ENCODE assay signal across 8 mouse cellular contexts in the genomic region with DNA sequence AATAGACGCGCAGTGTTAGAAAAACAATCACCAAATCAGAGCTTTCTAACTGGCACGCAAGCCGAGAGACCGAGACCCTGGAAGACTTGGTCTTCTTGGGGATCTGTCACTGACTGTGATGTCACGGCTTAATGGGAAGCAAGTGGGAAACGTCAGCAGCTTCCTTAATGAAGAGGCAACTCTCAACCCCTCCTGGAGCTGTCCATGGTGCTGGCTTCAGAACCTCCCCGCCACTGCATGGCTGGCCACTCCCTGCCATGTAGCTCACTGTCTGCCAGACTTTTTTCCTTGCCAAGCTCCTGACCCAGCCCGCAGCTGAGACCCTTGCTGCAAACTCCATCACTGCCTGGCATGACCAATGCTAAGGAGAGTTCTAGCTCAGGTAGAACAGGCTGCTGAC.
DNase-seq lines count a peak whose midpoint lies in the region; ATAC-seq and TF ChIP-seq lines count a peak whose summit lies in the region.

No protein-coding gene starts in this region.

- no peak overlapping the region for H3K4me2 ChIP-seq in heart, postnatal 0 days (ENCODE audit: low read depth, low read length)

- no peak for TF ChIP-seq CTCF in heart, postnatal 0 days (IDR thresholded peaks at IDR 0.05; ENCODE audit: low read depth)

- H3K36me3 ChIP-seq in heart, postnatal 0 days (replicated peaks; ENCODE audit: control insufficient read depth, insufficient read depth, low read length), result no peaks in the 10 kb centered on the region
- H3K36me3 ChIP-seq in splenic B cell, adult 2 months (ENCODE audit: control insufficient read depth, insufficient read depth, low read length, poor library complexity, severe bottlenecking), result no peaks in the 10 kb centered on the region

- no peak overlapping the region for H3K9ac ChIP-seq in heart, postnatal 0 days (replicated peaks; ENCODE audit: low read depth, low read length)

- peaks cover 10% of the 10 kb centered on the region; the same call in 1 of the 2 replicates for H3K27me3 ChIP-seq in heart, postnatal 0 days (ENCODE audit: control insufficient read depth, insufficient read depth, low read length)
- H3K27me3 ChIP-seq in splenic B cell, adult 2 months (ENCODE audit: control insufficient read depth, insufficient read depth, low read length, poor library complexity, severe bottlenecking), result no peaks in the 10 kb centered on the region

- no peaks in the 10 kb centered on the region for H3K4me1 ChIP-seq in heart, postnatal 0 days (ENCODE audit: control insufficient read depth, insufficient read depth)

- no peak overlapping the region for H3K27ac ChIP-seq in heart, postnatal 0 days (ENCODE audit: low read depth)

- H3K9me3 ChIP-seq in heart, postnatal 0 days (replicated peaks; ENCODE audit: control insufficient read depth, low read length), result no peaks in the 10 kb centered on the region

- 0 out of 2 replicates have a peak, but pooled peaks have one; percentile 27 for ATAC-seq in heart, postnatal 0 days (ENCODE audit: insufficient read depth, low read depth)

- 25% methylated on average over 9 of the region's 9 CpGs for WGBS in heart, postnatal 0 days

- TF ChIP-seq EP300 in heart, postnatal 0 days (IDR thresholded peaks at IDR 0.05; ENCODE audit: low read depth), result no peak

- DNase-seq in heart, postnatal 0 days (ENCODE audit: low spot score), result peak; percentile 59
- no peak for DNase-seq in heart, adult 9 months (ENCODE audit: low spot score in 2 of 2)
- DNase-seq in urinary bladder, postnatal 14 days (ENCODE audit: low spot score), result peak; percentile 56
- no peak for DNase-seq in urinary bladder, adult 18-20 months (ENCODE audit: low spot score in 2 of 2)
- peak; percentile 83 for DNase-seq in heart, postnatal 4 days
- DNase-seq in splenic B cell, adult 2 months (ENCODE audit: low read depth, low spot score), result peak; percentile 12
- DNase-seq in spleen, postnatal 36 days (ENCODE audit: low spot score in 2 of 2), result no peak
- DNase-seq in natural killer cell, adult 2 months (ENCODE audit: low spot score in 2 of 2), result no peak

- no peak overlapping the region for H3K4me3 ChIP-seq in heart, postnatal 0 days (ENCODE audit: low read depth, low read length)

Comparison
In these comparisons a context has a peak if more than half of its experiments do, and no peak if none do; other contexts are left out.
1. DNase-seq: peak in heart, postnatal 0 days (single experiment), urinary bladder, postnatal 14 days (single experiment), heart, postnatal 4 days (single experiment) and splenic B cell, adult 2 months (single experiment); none in heart, adult 9 months (0 of 2), urinary bladder, adult 18-20 months (0 of 2), spleen, postnatal 36 days (0 of 2) and natural killer cell, adult 2 months (0 of 2).